8 mouse cellular contexts compared by ENCODE assay signal in genomic region chr9:121719347-121720331, GRCm38 (mm10). TPM values are rescaled to one million over a fixed set of nuclear protein-coding genes. Genes with fewer than 3 reads are reported as not detected.
DNase-seq lines count a peak whose midpoint lies in the region; ATAC-seq lines count a peak whose summit lies in the region.

No protein-coding gene starts in this region.

- under 1% methylated on average over 60 of the region's 87 CpGs for WGBS in heart, embryonic 15.5 days
- WGBS in limb, embryonic 12.5 days: under 1% methylated on average over 68 of the region's 87 CpGs
- WGBS in midbrain, embryonic 14.5 days: under 1% methylated on average over 84 of the region's 87 CpGs

- peak overlapping the region; percentile 98 for H3K27ac ChIP-seq in heart, embryonic 15.5 days
- H3K27ac ChIP-seq in limb, embryonic 12.5 days: peak overlapping the region; percentile 97
- H3K27ac ChIP-seq in midbrain, embryonic 14.5 days (replicated peaks; ENCODE audit: low read depth, low read length): peak overlapping the region; percentile 96

- no peaks in the 10 kb centered on the region for H3K27me3 ChIP-seq in heart, embryonic 15.5 days
- no peaks in the 10 kb centered on the region for H3K27me3 ChIP-seq in limb, embryonic 12.5 days
- no peaks in the 10 kb centered on the region for H3K27me3 ChIP-seq in midbrain, embryonic 14.5 days (ENCODE audit: control insufficient read depth, insufficient read depth, low read length)

- H3K9me3 ChIP-seq in heart, embryonic 15.5 days (replicated peaks): no peaks in the 10 kb centered on the region; the same call in 1 of the 2 replicates
- peaks cover 7% of the 10 kb centered on the region; the same call in 1 of the 2 replicates for H3K9me3 ChIP-seq in limb, embryonic 12.5 days
- H3K9me3 ChIP-seq in midbrain, embryonic 14.5 days (ENCODE audit: control insufficient read depth, low read length): no peaks in the 10 kb centered on the region

- peak overlapping the region; percentile 95 for H3K4me3 ChIP-seq in heart, embryonic 15.5 days
- H3K4me3 ChIP-seq in limb, embryonic 12.5 days (replicated peaks): peak overlapping the region; percentile 96
- H3K4me3 ChIP-seq in midbrain, embryonic 14.5 days (replicated peaks; ENCODE audit: low read depth, low read length): peak overlapping the region; percentile 92

- H3K4me2 ChIP-seq in heart, embryonic 15.5 days: peak overlapping the region; percentile 75
- H3K4me2 ChIP-seq in limb, embryonic 12.5 days: peak overlapping the region; percentile 88
- peak overlapping the region; percentile 79 for H3K4me2 ChIP-seq in midbrain, embryonic 14.5 days (ENCODE audit: low read length)

- H3K36me3 ChIP-seq in heart, embryonic 15.5 days: 0 out of 2 replicates have a peak, but pooled peaks cover 7% of the 10 kb centered on the region
- peaks cover 4% of the 10 kb centered on the region; the same call in 1 of the 2 replicates for H3K36me3 ChIP-seq in limb, embryonic 12.5 days
- H3K36me3 ChIP-seq in midbrain, embryonic 14.5 days (ENCODE audit: control insufficient read depth, insufficient read depth, low read length): no peaks in the 10 kb centered on the region

- H3K4me1 ChIP-seq in heart, embryonic 15.5 days (replicated peaks): peaks cover 17% of the 10 kb centered on the region
- peaks cover 13% of the 10 kb centered on the region for H3K4me1 ChIP-seq in limb, embryonic 12.5 days (replicated peaks)
- H3K4me1 ChIP-seq in midbrain, embryonic 14.5 days (ENCODE audit: control insufficient read depth, insufficient read depth, low read length): peaks cover 9% of the 10 kb centered on the region

- DNase-seq in gastrocnemius, adult 18-20 months (ENCODE audit: low spot score): peak; percentile 56
- no peak for DNase-seq in gastrocnemius, postnatal 25 days
- DNase-seq in R1 (ENCODE audit: low read depth, low spot score): peak; percentile 57
- DNase-seq in embryo, embryonic 11.5 days (ENCODE audit: low read depth, low spot score): peak; percentile 22
- DNase-seq in midbrain, embryonic 14.5 days: peak; percentile 64
- peak; percentile 78 for DNase-seq in testis, postnatal 10 days (ENCODE audit: low spot score)

- peak overlapping the region; percentile 98 for H3K9ac ChIP-seq in heart, embryonic 15.5 days
- H3K9ac ChIP-seq in limb, embryonic 12.5 days (replicated peaks): peak overlapping the region; percentile 98
- H3K9ac ChIP-seq in midbrain, embryonic 14.5 days (replicated peaks; ENCODE audit: low read length): peak overlapping the region; percentile 91

- peak; percentile 73 for ATAC-seq in heart, embryonic 15.5 days (replicated peaks; ENCODE audit: insufficient number of reproducible peaks, insufficient read depth, low FRiP score, low read depth)
- peak; percentile 68 for ATAC-seq in limb, embryonic 12.5 days (ENCODE audit: insufficient number of reproducible peaks, insufficient read depth, low FRiP score, low TSS enrichment, low read depth)
- ATAC-seq in midbrain, embryonic 14.5 days (ENCODE audit: low FRiP score, low TSS enrichment): peak; percentile 68; the same call in 1 of the 2 replicates

RNA-seq across cellular contexts. Expression of gene Nktr, which starts 0.7 kb away (rescaled TPM):
- total RNA-seq in gastrocnemius, adult 18-20 months (2021): 10 to 100 TPM; 31.7 to 37.0 TPM
- 10 to 100 TPM; 30.0 to 30.1 TPM for total RNA-seq in gastrocnemius, postnatal 25 days (2021)
- polyA plus RNA-seq in heart, embryonic 15.5 days (2015; fragmentation: Nextera tagmentation; extraction: Ambion mirVana): 43.6 and 46.0 TPM in 2 replicates
- polyA plus RNA-seq in limb, embryonic 12.5 days (2016; fragmentation: Nextera tagmentation; extraction: Ambion mirVana): 68.4 and 71.5 TPM in 2 replicates
- 61.5 and 73.0 TPM in 2 replicates for polyA plus RNA-seq in midbrain, embryonic 14.5 days (2014; fragmentation: Nextera tagmentation; extraction: Ambion mirVana)

RNA-seq across cellular contexts. Expression of gene Ss18l2, which starts 9.5 kb away (rescaled TPM):
- 100 to 1,000 TPM; 108 to 115 TPM for total RNA-seq in gastrocnemius, adult 18-20 months (2021)
- total RNA-seq in gastrocnemius, postnatal 25 days (2021): 100 to 1,000 TPM; 104 to 105 TPM
- 153 and 193 TPM in 2 replicates for polyA plus RNA-seq in heart, embryonic 15.5 days (2015; fragmentation: Nextera tagmentation; extraction: Ambion mirVana)
- 95.8 and 105 TPM in 2 replicates for polyA plus RNA-seq in limb, embryonic 12.5 days (2016; fragmentation: Nextera tagmentation; extraction: Ambion mirVana)
- 164 and 190 TPM in 2 replicates for polyA plus RNA-seq in midbrain, embryonic 14.5 days (2014; fragmentation: Nextera tagmentation; extraction: Ambion mirVana)

RNA-seq across cellular contexts. Expression of gene Sec22c, which starts 14.3 kb away (rescaled TPM):
- 1 to 10 TPM; 5.4 to 5.5 TPM for total RNA-seq in gastrocnemius, adult 18-20 months (2021)
- total RNA-seq in gastrocnemius, postnatal 25 days (2021): 1 to 10 TPM; 3.8 to 4.3 TPM
- 5.7 and 6.0 TPM in 2 replicates for polyA plus RNA-seq in heart, embryonic 15.5 days (2015; fragmentation: Nextera tagmentation; extraction: Ambion mirVana)
- polyA plus RNA-seq in limb, embryonic 12.5 days (2016; fragmentation: Nextera tagmentation; extraction: Ambion mirVana): 13.9 and 16.2 TPM in 2 replicates
- 20.0 and 27.7 TPM in 2 replicates for polyA plus RNA-seq in midbrain, embryonic 14.5 days (2014; fragmentation: Nextera tagmentation; extraction: Ambion mirVana)

RNA-seq across cellular contexts. Expression of gene Zfp651, which starts 39.5 kb away (rescaled TPM):
- 100 to 1,000 TPM; 123 to 131 TPM for total RNA-seq in gastrocnemius, adult 18-20 months (2021)
- 100 to 1,000 TPM in 1 of 2 experiments, 10 to 100 TPM in 1; 78.3 to 101 TPM for total RNA-seq in gastrocnemius, postnatal 25 days (2021)
- 18.2 and 23.0 TPM in 2 replicates for polyA plus RNA-seq in heart, embryonic 15.5 days (2015; fragmentation: Nextera tagmentation; extraction: Ambion mirVana)
- polyA plus RNA-seq in limb, embryonic 12.5 days (2016; fragmentation: Nextera tagmentation; extraction: Ambion mirVana): 13.7 and 16.7 TPM in 2 replicates
- polyA plus RNA-seq in midbrain, embryonic 14.5 days (2014; fragmentation: Nextera tagmentation; extraction: Ambion mirVana): 15.8 and 17.5 TPM in 2 replicates

RNA-seq across cellular contexts. Expression of gene Klhl40, which starts 57.8 kb away (rescaled TPM):
- total RNA-seq in gastrocnemius, adult 18-20 months (2021): 100 to 1,000 TPM; 121 to 228 TPM
- total RNA-seq in gastrocnemius, postnatal 25 days (2021): 100 to 1,000 TPM; 116 to 215 TPM
- polyA plus RNA-seq in heart, embryonic 15.5 days (2015; fragmentation: Nextera tagmentation; extraction: Ambion mirVana): 4.5 and 5.5 TPM in 2 replicates
- 5.9 and 7.0 TPM in 2 replicates for polyA plus RNA-seq in limb, embryonic 12.5 days (2016; fragmentation: Nextera tagmentation; extraction: Ambion mirVana)
- polyA plus RNA-seq in midbrain, embryonic 14.5 days (2014; fragmentation: Nextera tagmentation; extraction: Ambion mirVana): 1.1 and 1.9 TPM in 2 replicates
